9 mouse cellular contexts compared by ENCODE assay signal in the genomic region with DNA sequence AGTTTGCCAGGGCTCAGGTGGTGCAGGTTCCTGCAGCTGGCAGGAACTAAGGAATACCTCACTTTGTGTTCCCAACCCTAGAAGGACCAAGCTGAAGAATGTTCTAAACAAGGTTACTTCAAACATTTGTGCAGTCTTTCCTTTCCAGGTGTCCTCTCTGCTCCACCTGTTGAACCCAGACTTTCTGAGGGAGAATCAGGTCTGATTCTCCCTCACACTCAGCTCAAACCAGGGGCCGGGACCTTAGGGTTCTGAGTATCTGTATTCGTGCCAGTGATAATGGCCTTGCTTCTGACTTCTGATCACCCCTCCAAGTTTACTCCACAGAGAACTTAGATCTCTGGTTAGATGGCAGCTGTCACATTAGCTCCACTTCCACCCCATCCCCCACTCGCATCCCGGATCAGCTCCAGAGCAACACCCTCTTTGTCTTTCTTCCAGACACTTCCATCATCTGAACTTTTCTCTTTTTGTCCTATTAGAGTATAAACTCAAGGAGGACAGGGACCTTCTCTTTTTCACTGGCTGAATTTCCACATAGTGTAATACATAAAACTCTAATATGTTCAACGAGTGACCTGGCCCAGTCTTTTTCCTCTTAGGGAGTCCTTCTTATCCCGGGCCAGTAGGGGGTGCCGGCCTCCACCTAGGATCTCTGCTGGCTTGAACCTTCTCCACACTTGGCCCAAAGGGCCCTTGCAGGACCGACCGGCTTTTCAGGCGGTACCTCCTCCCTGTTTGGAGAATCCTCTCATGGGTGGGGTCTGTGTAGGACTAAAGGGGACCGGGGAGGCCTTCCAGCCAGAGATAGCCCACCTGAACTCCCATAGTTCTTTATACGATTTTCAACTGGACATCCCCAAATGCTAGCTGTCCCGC. TPM values are rescaled to one million over a fixed set of nuclear protein-coding genes. Genes with fewer than 3 reads are reported as not detected.
DNase-seq lines count a peak whose midpoint lies in the region; ATAC-seq and TF ChIP-seq lines count a peak whose summit lies in the region.
"Had no signal": no experiment of that assay in that cellular context is flagged by ENCODE, and none has a peak within 500 bp of the region (broad histone marks: within the 10 kb centered on the region; RNA-seq: fewer than 3 reads in every experiment).

No protein-coding gene starts in this region.

- DNase-seq in CH12.LX (ENCODE audit: extremely low read depth): peak; percentile 80
- DNase-seq in lung, embryonic 14.5 days: peak; percentile 88
- DNase-seq in thymus, postnatal 14 days: peak; percentile 77

- no peak overlapping the region for H3K9ac ChIP-seq in CH12.LX (ENCODE audit: insufficient read depth, low read depth)
- 0 out of 2 replicates have a peak overlapping the region, but pooled peaks have one; percentile 48 for H3K9ac ChIP-seq in embryonic facial prominence, embryonic 15.5 days
- peak overlapping the region; percentile 77 for H3K9ac ChIP-seq in heart, embryonic 14.5 days (ENCODE audit: low read length)
- peak overlapping the region; percentile 65; the same call in 1 of the 2 replicates for H3K9ac ChIP-seq in kidney, embryonic 16.5 days (replicated peaks; ENCODE audit: low read length)
- no peak overlapping the region for H3K9ac ChIP-seq in lung, embryonic 14.5 days
- H3K9ac ChIP-seq in neural tube, embryonic 15.5 days (replicated peaks): no peak overlapping the region

- H3K4me3 ChIP-seq in CH12.LX (replicated peaks in 1 of 3; ENCODE audit: low read depth in 2 of 3, low read length in 2 of 3, poor library complexity in 1 of 3): no peak overlapping the region
- no peak overlapping the region for H3K4me3 ChIP-seq in bone marrow, adult 2 months (replicated peaks; ENCODE audit: control insufficient read depth, low read depth, low read length)
- H3K4me3 ChIP-seq in embryonic facial prominence, embryonic 15.5 days (replicated peaks): peak overlapping the region; percentile 62
- H3K4me3 ChIP-seq in heart, embryonic 14.5 days (ENCODE audit: control insufficient read depth in 1 of 2, insufficient read depth in 1 of 2, low read depth in 1 of 2, low read length in 2 of 2): peak overlapping the region; percentile 63 to 67
- H3K4me3 ChIP-seq in kidney, embryonic 16.5 days (ENCODE audit: low read length): peak overlapping the region; percentile 60
- H3K4me3 ChIP-seq in lung, embryonic 14.5 days (ENCODE audit: low read depth, low read length): peak overlapping the region; percentile 58
- H3K4me3 ChIP-seq in neural tube, embryonic 15.5 days (replicated peaks): peak overlapping the region; percentile 58

- 28% methylated on average over 13 of the region's 13 CpGs for WGBS in bone marrow, adult 2 months
- 22% methylated on average over 13 of the region's 13 CpGs for WGBS in embryonic facial prominence, embryonic 15.5 days
- WGBS in heart, embryonic 14.5 days: 22% methylated on average over 13 of the region's 13 CpGs
- 25% methylated on average over 13 of the region's 13 CpGs for WGBS in kidney, embryonic 16.5 days
- WGBS in lung, embryonic 14.5 days: 20% methylated on average over 13 of the region's 13 CpGs
- 24% methylated on average over 13 of the region's 13 CpGs for WGBS in neural tube, embryonic 15.5 days

- no peak for TF ChIP-seq EP300 in CH12.LX (IDR thresholded peaks at IDR 0.05; ENCODE audit: low read length)

- peaks cover 21% of the 10 kb centered on the region for H3K79me2 ChIP-seq in CH12.LX (replicated peaks; ENCODE audit: control insufficient read depth, extremely low read depth, insufficient read depth, poor library complexity, severe bottlenecking)

- dilution Hi-C loops in CH12.LX (cut with MboI; ENCODE audit: extremely low pct_ligation_motif_present, extremely low pct_unique_long_range_greater_than_20kb, low sequenced_read_pairs): no loop called here

- H3K27ac ChIP-seq in CH12.LX (ENCODE audit: insufficient read depth, low read depth): no peak overlapping the region
- H3K27ac ChIP-seq in bone marrow, adult 2 months (ENCODE audit: control insufficient read depth, insufficient read depth, low read depth, low read length, poor library complexity): no peak overlapping the region
- no peak overlapping the region for H3K27ac ChIP-seq in embryonic facial prominence, embryonic 15.5 days (replicated peaks)
- peak overlapping the region in 1 of 2 experiments; percentile 91; a peak in 2 of 4 replicates for H3K27ac ChIP-seq in heart, embryonic 14.5 days (replicated peaks in 1 of 2; ENCODE audit: control insufficient read depth in 1 of 2, insufficient read depth in 1 of 2, low read depth in 2 of 2, low read length in 2 of 2)
- no peak overlapping the region for H3K27ac ChIP-seq in kidney, embryonic 16.5 days (ENCODE audit: low read length)
- H3K27ac ChIP-seq in lung, embryonic 14.5 days (ENCODE audit: low read depth): no peak overlapping the region
- H3K27ac ChIP-seq in neural tube, embryonic 15.5 days (replicated peaks): no peak overlapping the region

- peak; percentile 57 to 97 for TF ChIP-seq CTCF in CH12.LX (conservative IDR thresholded peaks at IDR 0.05 in 1 of 2, IDR thresholded peaks at IDR 0.05 in 1 of 2; ENCODE audit: low read depth in 2 of 2, low read length in 2 of 2)
- peak; percentile 63 for TF ChIP-seq CTCF in bone marrow, adult 2 months (IDR thresholded peaks at IDR 0.05; ENCODE audit: control insufficient read depth, insufficient read depth, low read length)
- peak; percentile 91 for TF ChIP-seq CTCF in lung, embryonic 14.5 days (IDR thresholded peaks at IDR 0.05; ENCODE audit: low read depth)

- peaks cover 57% of the 10 kb centered on the region for H3K27me3 ChIP-seq in CH12.LX (replicated peaks)
- H3K27me3 ChIP-seq in embryonic facial prominence, embryonic 15.5 days: peaks cover 63% of the 10 kb centered on the region
- H3K27me3 ChIP-seq in heart, embryonic 14.5 days (ENCODE audit: control insufficient read depth, insufficient read depth, low read length): peaks cover 26% of the 10 kb centered on the region
- H3K27me3 ChIP-seq in kidney, embryonic 16.5 days (ENCODE audit: insufficient read depth, low read length): peaks cover 51% of the 10 kb centered on the region
- H3K27me3 ChIP-seq in lung, embryonic 14.5 days (ENCODE audit: insufficient read depth, low read length): peaks cover 47% of the 10 kb centered on the region
- H3K27me3 ChIP-seq in neural tube, embryonic 15.5 days (replicated peaks): peaks cover 42% of the 10 kb centered on the region

- in situ Hi-C loops in CH12.LX (cut with MboI; ENCODE audit: low pct_ligation_motif_present, low pct_unique_long_range_greater_than_20kb, low sequenced_read_pairs): loop anchor here (5.0 kb wide), 2 partner anchors 35 to 95 kb away; no protein-coding TSS in a partner anchor

- TF ChIP-seq RAD21 in CH12.LX (IDR thresholded peaks at IDR 0.05; ENCODE audit: low read depth, low read length): peak; percentile 92

- H3K4me2 ChIP-seq in CH12.LX (ENCODE audit: insufficient read depth, low read depth, poor library complexity, severe bottlenecking): peak overlapping the region; percentile 89
- H3K4me2 ChIP-seq in embryonic facial prominence, embryonic 15.5 days (replicated peaks): peak overlapping the region; percentile 93
- peak overlapping the region; percentile 90 for H3K4me2 ChIP-seq in heart, embryonic 14.5 days (ENCODE audit: low read length)
- peak overlapping the region; percentile 87 for H3K4me2 ChIP-seq in kidney, embryonic 16.5 days (replicated peaks; ENCODE audit: low read depth, low read length)
- H3K4me2 ChIP-seq in lung, embryonic 14.5 days: peak overlapping the region; percentile 87
- H3K4me2 ChIP-seq in neural tube, embryonic 15.5 days: peak overlapping the region; percentile 82

- H3K36me3 ChIP-seq in CH12.LX (replicated peaks in 1 of 2; ENCODE audit: control insufficient read depth in 1 of 2, insufficient read depth in 1 of 2, low read length in 1 of 2): peaks cover 0 to 6% of the 10 kb centered on the region in 2 experiments
- H3K36me3 ChIP-seq in embryonic facial prominence, embryonic 15.5 days: no peaks in the 10 kb centered on the region
- no peaks in the 10 kb centered on the region for H3K36me3 ChIP-seq in heart, embryonic 14.5 days (ENCODE audit: control insufficient read depth, insufficient read depth, low read length)
- H3K36me3 ChIP-seq in kidney, embryonic 16.5 days (ENCODE audit: insufficient read depth, low read length): no peaks in the 10 kb centered on the region
- H3K36me3 ChIP-seq in lung, embryonic 14.5 days (ENCODE audit: insufficient read depth): no peaks in the 10 kb centered on the region
- H3K36me3 ChIP-seq in neural tube, embryonic 15.5 days: no peaks in the 10 kb centered on the region

- no peak for TF ChIP-seq POLR2A in CH12.LX (IDR thresholded peaks at IDR 0.05; ENCODE audit: low read depth, low read length)
- no peak for TF ChIP-seq POLR2A in bone marrow, adult 2 months (IDR thresholded peaks at IDR 0.05; ENCODE audit: borderline replicate concordance, control insufficient read depth, low read depth, low read length)

- peaks cover 8% of the 10 kb centered on the region for H3K9me3 ChIP-seq in CH12.LX (replicated peaks; ENCODE audit: low read length)
- no peaks in the 10 kb centered on the region for H3K9me3 ChIP-seq in embryonic facial prominence, embryonic 15.5 days (replicated peaks)
- H3K9me3 ChIP-seq in heart, embryonic 14.5 days (ENCODE audit: control insufficient read depth, low read length): no peaks in the 10 kb centered on the region
- H3K9me3 ChIP-seq in kidney, embryonic 16.5 days (ENCODE audit: low read length): no peaks in the 10 kb centered on the region
- no peaks in the 10 kb centered on the region for H3K9me3 ChIP-seq in lung, embryonic 14.5 days (ENCODE audit: low read depth, low read length)
- H3K9me3 ChIP-seq in neural tube, embryonic 15.5 days (replicated peaks): no peaks in the 10 kb centered on the region

- peaks cover 25 to 49% of the 10 kb centered on the region in 2 experiments for H3K4me1 ChIP-seq in CH12.LX (ENCODE audit: control insufficient read depth in 1 of 2, insufficient read depth in 2 of 2)
- no peaks in the 10 kb centered on the region for H3K4me1 ChIP-seq in bone marrow, adult 2 months (ENCODE audit: control insufficient read depth, insufficient read depth, low read length)
- H3K4me1 ChIP-seq in embryonic facial prominence, embryonic 15.5 days: peaks cover 66% of the 10 kb centered on the region
- peaks cover 22 to 47% of the 10 kb centered on the region in 2 experiments for H3K4me1 ChIP-seq in heart, embryonic 14.5 days (ENCODE audit: control insufficient read depth in 2 of 2, insufficient read depth in 2 of 2, low read length in 2 of 2)
- peaks cover 39% of the 10 kb centered on the region for H3K4me1 ChIP-seq in kidney, embryonic 16.5 days (ENCODE audit: insufficient read depth, low read length)
- peaks cover 9% of the 10 kb centered on the region for H3K4me1 ChIP-seq in lung, embryonic 14.5 days (ENCODE audit: insufficient read depth)
- H3K4me1 ChIP-seq in neural tube, embryonic 15.5 days: peaks cover 75% of the 10 kb centered on the region

- ATAC-seq in embryonic facial prominence, embryonic 15.5 days (ENCODE audit: insufficient number of reproducible peaks, low FRiP score, low TSS enrichment, low read depth): 0 out of 2 replicates have a peak, but pooled peaks have one; percentile 35
- ATAC-seq in heart, embryonic 14.5 days (ENCODE audit: insufficient number of reproducible peaks, insufficient read depth, low FRiP score, low read depth): peak; percentile 48; the same call in 1 of the 2 replicates
- ATAC-seq in kidney, embryonic 16.5 days (ENCODE audit: low FRiP score, low TSS enrichment): peak; percentile 60
- peak; percentile 49 for ATAC-seq in lung, embryonic 14.5 days (ENCODE audit: insufficient read depth)
- 0 out of 2 replicates have a peak, but pooled peaks have one; percentile 33 for ATAC-seq in neural tube, embryonic 15.5 days (ENCODE audit: low FRiP score)

RNA-seq across cellular contexts. Expression of a gene that starts 1.0 kb away (rescaled TPM):
- 0.04 TPM in 2 replicates for total RNA-seq in CH12.LX (2012; rRNA removed)
- total RNA-seq in CH12.LX (2014; rRNA removed): 0.08 TPM in 1 of 2 replicates, not detected in the other
- polyA plus RNA-seq in CH12.LX (2012; ENCODE audit: insufficient read length, low read depth): 0.09 and 0.11 TPM in 2 replicates
- polyA plus RNA-seq in bone marrow, adult 2 months (2011; ENCODE audit: insufficient read depth, insufficient read length, low replicate concordance, missing spikeins): 0.65 and 0.85 TPM in 2 replicates
- 6.4 and 7.3 TPM in 2 replicates for polyA plus RNA-seq in embryonic facial prominence, embryonic 15.5 days (2015; fragmentation: Nextera tagmentation; extraction: Ambion mirVana)
- 17.0 and 17.3 TPM in 2 replicates for polyA plus RNA-seq in heart, embryonic 14.5 days (2014; fragmentation: Nextera tagmentation; extraction: Ambion mirVana)
- 3.8 and 5.0 TPM in 2 replicates for polyA plus RNA-seq in kidney, embryonic 16.5 days (2015; fragmentation: Nextera tagmentation; extraction: Ambion mirVana)
- polyA plus RNA-seq in lung, embryonic 14.5 days (2014; fragmentation: Nextera tagmentation; extraction: Ambion mirVana): 1.1 and 1.5 TPM in 2 replicates
- polyA plus RNA-seq in neural tube, embryonic 15.5 days (2015; fragmentation: Nextera tagmentation; extraction: Ambion mirVana): 12.6 and 13.7 TPM in 2 replicates
- polyA plus RNA-seq: erythroblast, embryonic 14.5 days had no signal

RNA-seq across cellular contexts. Expression of a gene that starts 1.5 kb away (rescaled TPM):
- total RNA-seq in CH12.LX (2012; rRNA removed) (47.7 and 50.6 TPM in 2 replicates), CH12.LX (2014; rRNA removed) (56.4 and 57.0 TPM in 2 replicates)
- polyA plus RNA-seq in CH12.LX (2012; ENCODE audit: insufficient read length, low read depth): 50.9 and 54.7 TPM in 2 replicates
- polyA plus RNA-seq in bone marrow, adult 2 months (2011; ENCODE audit: insufficient read depth, insufficient read length, low replicate concordance, missing spikeins): 3.5 and 5.9 TPM in 2 replicates
- polyA plus RNA-seq in embryonic facial prominence, embryonic 15.5 days (2015; fragmentation: Nextera tagmentation; extraction: Ambion mirVana): 20.5 and 21.0 TPM in 2 replicates
- 23.1 and 23.7 TPM in 2 replicates for polyA plus RNA-seq in heart, embryonic 14.5 days (2014; fragmentation: Nextera tagmentation; extraction: Ambion mirVana)
- 28.2 and 28.4 TPM in 2 replicates for polyA plus RNA-seq in kidney, embryonic 16.5 days (2015; fragmentation: Nextera tagmentation; extraction: Ambion mirVana)
- 25.0 and 26.5 TPM in 2 replicates for polyA plus RNA-seq in lung, embryonic 14.5 days (2014; fragmentation: Nextera tagmentation; extraction: Ambion mirVana)
- polyA plus RNA-seq in neural tube, embryonic 15.5 days (2015; fragmentation: Nextera tagmentation; extraction: Ambion mirVana): 13.8 and 16.2 TPM in 2 replicates

RNA-seq across cellular contexts. Expression of a gene that starts 13.9 kb away (rescaled TPM):
- 20.7 and 28.4 TPM in 2 replicates for total RNA-seq in CH12.LX (2012; rRNA removed)
- 68.4 and 86.9 TPM in 2 replicates for total RNA-seq in CH12.LX (2014; rRNA removed)
- 28.6 and 32.1 TPM in 2 replicates for polyA plus RNA-seq in CH12.LX (2012; ENCODE audit: insufficient read length, low read depth)
- polyA plus RNA-seq in bone marrow, adult 2 months (2011; ENCODE audit: insufficient read depth, insufficient read length, low replicate concordance, missing spikeins): 5.6 and 20.8 TPM in 2 replicates
- polyA plus RNA-seq in embryonic facial prominence, embryonic 15.5 days (2015; fragmentation: Nextera tagmentation; extraction: Ambion mirVana): 23.8 and 25.1 TPM in 2 replicates
- 19.4 and 19.7 TPM in 2 replicates for polyA plus RNA-seq in heart, embryonic 14.5 days (2014; fragmentation: Nextera tagmentation; extraction: Ambion mirVana)
- 26.1 and 26.9 TPM in 2 replicates for polyA plus RNA-seq in kidney, embryonic 16.5 days (2015; fragmentation: Nextera tagmentation; extraction: Ambion mirVana)
- polyA plus RNA-seq in lung, embryonic 14.5 days (2014; fragmentation: Nextera tagmentation; extraction: Ambion mirVana): 28.6 and 29.9 TPM in 2 replicates
- 12.6 and 15.4 TPM in 2 replicates for polyA plus RNA-seq in neural tube, embryonic 15.5 days (2015; fragmentation: Nextera tagmentation; extraction: Ambion mirVana)

RNA-seq across cellular contexts. Expression of a gene that starts 23.3 kb away (rescaled TPM):
- total RNA-seq in CH12.LX (2012; rRNA removed) (6.4 and 9.6 TPM in 2 replicates), CH12.LX (2014; rRNA removed) (2.8 and 2.9 TPM in 2 replicates)
- polyA plus RNA-seq in CH12.LX (2012; ENCODE audit: insufficient read length, low read depth): 4.3 and 5.7 TPM in 2 replicates
- 0.36 TPM in 1 of 2 replicates, not detected in the other for polyA plus RNA-seq in bone marrow, adult 2 months (2011; ENCODE audit: insufficient read depth, insufficient read length, low replicate concordance, missing spikeins)
- 17.7 and 19.8 TPM in 2 replicates for polyA plus RNA-seq in embryonic facial prominence, embryonic 15.5 days (2015; fragmentation: Nextera tagmentation; extraction: Ambion mirVana)
- 6.4 and 6.8 TPM in 2 replicates for polyA plus RNA-seq in heart, embryonic 14.5 days (2014; fragmentation: Nextera tagmentation; extraction: Ambion mirVana)
- polyA plus RNA-seq in kidney, embryonic 16.5 days (2015; fragmentation: Nextera tagmentation; extraction: Ambion mirVana): 16.1 and 16.2 TPM in 2 replicates
- polyA plus RNA-seq in lung, embryonic 14.5 days (2014; fragmentation: Nextera tagmentation; extraction: Ambion mirVana): 14.0 and 15.6 TPM in 2 replicates
- 5.3 and 10.7 TPM in 2 replicates for polyA plus RNA-seq in neural tube, embryonic 15.5 days (2015; fragmentation: Nextera tagmentation; extraction: Ambion mirVana)

Comparison
In these comparisons a context has a peak if more than half of its experiments do, and no peak if none do; other contexts are left out.
1. H3K4me3 ChIP-seq: peak in embryonic facial prominence, embryonic 15.5 days (single experiment), heart, embryonic 14.5 days (2 of 2), kidney, embryonic 16.5 days (single experiment), lung, embryonic 14.5 days (single experiment) and neural tube, embryonic 15.5 days (single experiment); none in CH12.LX (0 of 3) and bone marrow, adult 2 months (single experiment).
2. H3K9ac ChIP-seq: peak in embryonic facial prominence, embryonic 15.5 days (single experiment), heart, embryonic 14.5 days (single experiment) and kidney, embryonic 16.5 days (single experiment); none in CH12.LX (single experiment), lung, embryonic 14.5 days (single experiment) and neural tube, embryonic 15.5 days (single experiment).
3. Peak in every context shown above with its lines, with median percentiles within 50 percentile points of each other: DNase-seq, H3K4me2 ChIP-seq, CTCF ChIP-seq and ATAC-seq.